Mouse (Mus musculus): ENCODE measurements at regions not wholly inside any gene's neighbourhood (a gene's known extent, or its start where the extent isn't known, plus 50 kb on each side); places are given as distances from the start of the nearest gene placed in this dataset.
"Not testable (repeated sequence)": the region's sequence is repeated elsewhere in the genome, so short reads cannot be mapped to it uniquely, and the experiment has no call there.

- DNase-seq: no peak
Observed at GRCm38 (mm10) chr1:94582526-94582925, 530.2 kb upstream of the Pdcd1 start.

GRCm38 (mm10) chr1:94581650-94582405 is 529.5 kb upstream of the Pdcd1 start:
- DNase-seq: no peak

DNA sequence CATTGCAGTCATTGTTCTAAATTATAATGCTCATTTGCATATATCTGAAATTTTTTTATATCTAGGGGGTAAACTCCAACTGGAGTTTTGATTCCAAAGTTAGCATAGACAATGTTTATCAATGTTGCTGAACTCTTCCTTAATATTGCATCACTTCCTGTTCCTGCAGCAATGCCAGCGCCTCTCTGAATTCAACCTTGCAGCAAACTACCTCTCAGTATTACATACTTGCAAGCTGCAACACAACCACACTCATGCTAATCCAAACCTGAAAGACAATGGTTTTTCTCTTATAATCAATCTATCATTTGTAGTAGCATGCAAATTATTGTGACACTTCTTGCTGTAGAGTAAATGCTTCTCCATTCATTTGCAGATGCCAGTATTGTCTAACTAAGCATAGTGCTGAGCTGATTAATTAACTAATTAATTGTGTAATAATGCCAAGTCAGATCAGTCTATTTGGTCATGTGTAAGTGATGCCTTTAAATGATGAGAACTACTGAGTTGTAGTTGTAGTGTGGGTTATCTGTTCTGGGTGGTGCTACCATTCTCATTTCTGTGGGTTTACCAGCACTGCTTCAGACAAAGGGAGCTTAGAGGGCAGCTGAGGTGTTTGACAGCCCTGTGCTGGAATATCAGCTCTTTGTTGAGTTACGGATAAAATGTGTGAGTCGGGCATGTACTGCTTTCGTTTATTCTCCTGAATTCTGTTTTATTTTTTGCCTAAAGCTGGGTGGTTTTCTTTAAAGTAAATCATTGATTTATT is 480.6 kb upstream of the Pdcd1 start:
- DNase-seq: peak; percentile 47

DNA sequence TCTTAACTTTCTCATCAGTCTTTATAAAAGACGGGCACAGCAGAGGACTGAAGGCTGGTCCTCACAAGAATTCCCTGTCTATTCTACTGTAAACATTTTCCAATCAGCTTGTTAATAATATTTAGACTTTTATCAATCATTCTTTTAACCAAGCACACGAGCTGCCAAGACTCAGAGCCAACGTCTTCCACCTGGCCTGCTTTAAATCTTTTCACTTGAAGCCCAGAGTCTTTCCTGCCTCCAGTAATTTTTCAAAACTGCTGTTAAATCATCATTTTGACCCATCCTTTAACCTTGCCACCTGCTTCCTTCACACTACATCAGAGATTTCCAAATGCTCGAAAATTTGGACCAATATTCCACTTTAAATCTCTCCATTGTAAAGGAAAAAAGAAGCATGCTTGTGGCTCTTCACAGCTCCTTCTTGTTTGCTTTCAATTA is 451.7 kb upstream of the Pdcd1 start:
- no peak for DNase-seq

DNA sequence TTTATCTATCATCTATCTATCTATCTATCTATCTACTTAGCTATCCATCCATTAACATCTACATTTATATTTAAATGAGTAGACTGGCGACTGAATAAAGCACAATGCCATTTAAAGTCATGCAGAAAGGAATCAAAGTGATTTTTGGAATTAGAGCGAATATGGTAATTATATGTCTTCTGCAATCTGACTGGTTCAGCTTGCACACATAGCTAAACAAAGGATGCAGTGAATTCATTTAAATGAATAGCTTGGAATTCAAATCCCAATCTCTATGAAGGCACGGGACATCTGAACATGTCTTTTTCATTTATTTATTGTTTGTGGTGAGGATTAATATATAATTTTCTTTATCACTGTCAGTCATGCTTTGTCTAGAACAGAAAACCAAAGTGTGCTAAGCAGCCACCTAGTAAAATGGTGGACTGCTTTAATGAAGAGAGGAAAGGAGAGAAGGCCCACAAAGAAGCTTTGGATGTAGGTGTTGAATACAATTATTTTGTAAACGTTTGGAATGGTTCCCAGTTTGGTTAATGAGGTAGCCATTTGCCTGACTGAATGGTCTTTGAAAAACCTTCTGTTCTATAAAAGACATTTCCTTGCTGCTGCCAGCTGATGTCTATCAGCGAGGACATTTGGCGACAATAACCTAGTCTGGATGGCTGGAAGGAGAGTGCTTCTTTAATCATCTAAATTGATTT is 451.2 kb upstream of the Pdcd1 start:
- peak; percentile 71 for DNase-seq

DNA sequence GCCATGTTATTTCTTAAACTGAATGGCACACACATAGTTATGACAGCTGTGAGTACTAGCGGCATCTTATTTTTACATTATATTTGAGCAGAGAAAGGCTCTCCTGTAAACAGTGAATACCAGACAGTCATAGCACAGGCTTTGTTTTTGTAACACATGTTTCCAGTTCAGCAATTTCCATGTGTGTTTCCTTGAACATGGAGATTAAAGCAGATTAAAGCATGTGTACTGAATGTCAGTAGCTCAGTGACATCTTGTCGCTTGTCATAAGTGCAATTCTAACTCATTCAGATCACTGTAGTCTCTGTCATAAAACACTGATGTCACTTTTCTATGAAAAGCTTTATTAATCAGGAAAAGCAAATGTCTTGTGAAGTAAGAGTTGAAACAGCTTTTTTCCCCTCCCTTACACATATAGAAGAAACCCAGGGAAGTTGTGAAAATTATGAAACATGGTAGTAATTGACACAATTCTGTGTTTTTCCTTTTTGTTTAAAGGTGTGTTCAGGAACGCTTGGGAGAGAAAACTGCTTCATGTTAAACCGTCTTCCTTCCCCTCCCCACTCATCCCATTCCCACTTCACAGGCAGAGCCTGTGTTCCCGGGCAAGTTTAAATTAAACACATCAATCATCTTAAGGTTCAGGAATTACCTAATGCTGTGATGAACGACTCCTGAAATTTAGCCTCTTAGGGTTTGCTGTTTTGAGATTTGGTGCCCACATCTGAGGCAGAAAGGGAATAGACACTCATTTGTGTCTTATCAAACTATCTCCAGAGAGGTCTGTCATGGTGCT is 449.9 kb upstream of the Pdcd1 start:
- no peak for DNase-seq

- no peak for DNase-seq
Observed at GRCm38 (mm10) chr1:94496992-94497391, 444.6 kb upstream of the Pdcd1 start.

GRCm38 (mm10) chr1:94496341-94496740 is 444.0 kb upstream of the Pdcd1 start:
- DNase-seq: no peak

DNA sequence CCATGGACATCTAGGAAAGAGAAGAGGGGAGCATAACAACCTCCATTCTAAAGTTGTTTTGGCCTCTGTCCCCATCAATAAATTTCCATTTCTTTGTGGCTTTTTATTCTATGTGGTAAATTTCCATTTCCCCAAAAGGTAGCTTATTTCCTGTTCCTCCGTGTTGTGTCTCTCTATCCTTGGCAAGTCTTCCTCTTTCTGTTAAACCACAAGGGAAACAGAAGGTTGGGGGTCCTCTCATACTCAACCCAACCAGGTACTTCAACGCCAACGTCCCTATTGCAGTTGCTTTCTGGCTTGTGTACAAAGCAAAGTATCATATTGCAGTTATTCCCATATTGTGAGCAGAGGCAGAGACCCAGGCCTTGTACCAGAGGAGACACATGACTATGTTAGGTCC is 434.7 kb upstream of the Pdcd1 start:
- no peak for DNase-seq

DNA sequence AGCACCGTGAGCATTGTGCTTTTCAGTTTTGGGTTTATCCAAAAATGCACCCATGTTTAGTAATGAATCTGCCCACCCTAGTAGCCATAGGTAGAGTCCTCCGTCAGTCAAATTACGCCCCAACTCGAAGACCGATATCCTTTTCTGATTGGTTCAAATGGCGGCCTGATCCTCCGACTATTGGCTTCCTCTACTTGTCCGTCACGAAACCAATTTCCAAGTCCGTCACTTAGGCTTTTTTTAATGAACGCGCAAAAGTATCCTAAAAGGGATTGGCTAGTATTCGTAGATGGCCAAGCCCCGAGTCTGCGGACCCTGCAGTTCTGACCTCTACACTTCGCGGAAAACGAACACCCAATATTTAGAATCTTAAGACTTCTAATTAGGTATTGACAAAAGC is 417.5 kb upstream of the Pdcd1 start:
- not testable (repeated sequence) for DNase-seq

- DNase-seq: no peak
Observed at GRCm38 (mm10) chr1:94423731-94424130, 371.4 kb upstream of the Pdcd1 start.

GRCm38 (mm10) chr1:94413043-94413442 is 360.7 kb upstream of the Pdcd1 start:
- no peak for DNase-seq

- no peak for DNase-seq
Observed at GRCm38 (mm10) chr1:94366606-94367005, 314.3 kb upstream of the Pdcd1 start.

DNA sequence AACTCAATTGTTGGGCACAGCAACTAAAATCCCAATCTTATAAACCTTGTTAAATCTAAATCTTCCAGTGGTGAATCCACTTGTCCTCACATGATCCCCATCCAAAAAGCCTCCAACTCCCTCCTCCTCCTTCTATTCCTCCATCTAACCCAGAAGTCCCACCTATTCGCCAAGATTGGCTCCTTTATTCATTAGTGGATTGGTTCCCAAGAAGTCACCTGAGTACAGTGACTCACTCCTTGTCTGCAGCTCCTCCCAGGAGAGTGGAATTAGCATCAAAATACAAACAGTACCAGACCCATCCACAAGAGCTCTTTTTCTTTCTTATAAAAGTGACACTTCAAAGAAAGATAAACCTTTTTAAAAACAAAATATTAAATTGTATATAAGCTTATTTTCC is 304.6 kb upstream of the Pdcd1 start:
- no peak for DNase-seq

DNA sequence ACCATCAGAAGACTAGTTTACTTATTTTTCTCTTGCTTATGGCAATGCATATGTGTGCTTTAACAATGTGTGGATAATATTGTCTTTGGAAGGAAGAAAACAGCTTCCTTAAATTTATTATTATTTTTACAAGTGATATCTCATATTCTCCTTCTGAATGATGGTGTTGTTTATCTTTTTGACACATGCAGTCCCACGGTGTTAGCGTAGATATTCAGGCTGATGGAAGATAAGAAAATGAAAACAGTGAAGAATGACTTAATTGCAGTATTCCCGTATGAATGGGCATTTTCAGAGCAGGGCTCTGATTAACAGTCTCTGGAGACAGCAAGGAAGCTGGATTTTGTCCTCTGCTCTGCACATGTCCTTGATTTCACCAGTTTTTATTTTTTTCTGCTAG is 303.5 kb upstream of the Pdcd1 start:
- no peak for DNase-seq

- DNase-seq: no peak
Observed at GRCm38 (mm10) chr1:94342576-94342975, 290.2 kb upstream of the Pdcd1 start.

GRCm38 (mm10) chr1:94341237-94341636 is 288.9 kb upstream of the Pdcd1 start:
- DNase-seq: no peak

- no peak for DNase-seq
Observed at GRCm38 (mm10) chr1:94318029-94318428, 265.7 kb upstream of the Pdcd1 start.

- no peak for DNase-seq
Observed at GRCm38 (mm10) chr1:94298395-94298794, 246.0 kb upstream of the Pdcd1 start.

GRCm38 (mm10) chr1:94272569-94272968 is 220.2 kb upstream of the Pdcd1 start:
- no peak for DNase-seq

GRCm38 (mm10) chr1:94263313-94263712 is 211.0 kb upstream of the Pdcd1 start:
- DNase-seq: no peak

GRCm38 (mm10) chr1:94235426-94235825 is 183.1 kb upstream of the Pdcd1 start:
- DNase-seq: no peak

DNA sequence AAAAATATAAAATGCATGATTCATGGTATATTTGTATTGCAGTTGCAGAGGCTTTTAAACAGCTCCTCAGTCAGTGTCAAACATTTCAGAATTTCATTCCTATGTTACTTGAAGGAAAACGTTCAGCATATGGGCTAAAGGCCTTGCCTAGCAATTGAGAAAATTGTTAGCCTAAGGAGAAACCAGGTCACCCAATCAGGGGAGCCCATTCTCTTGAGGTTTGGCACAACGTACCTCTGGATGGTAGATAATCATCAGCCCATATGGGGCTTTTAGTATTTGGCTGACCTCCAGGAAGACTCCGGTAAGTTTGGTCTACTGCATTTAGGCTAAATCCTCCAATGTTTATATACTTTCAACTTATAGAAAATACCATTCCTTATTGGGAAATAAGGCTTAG is 168.7 kb upstream of the Pdcd1 start:
- DNase-seq: peak; percentile 3

All from retina, postnatal 1 day (tissue).